Mouse (Mus musculus) MEL (cell line): ENCODE results near the gene Ddx19a. TPM values are rescaled to one million over a fixed set of nuclear protein-coding genes. Genes with fewer than 3 reads are reported as not detected.

Experiments used
- DNase-seq: peaks from one replicate; pipeline ENCODE4 v3.0.0; 2011; ENCODE audit warnings: low read depth, low spot score
- H3K27ac ChIP-seq: 2 replicates; pipeline ENCODE4 v1.5.1; 2012; ENCODE audit warnings: low read depth, mild to moderate bottlenecking, control low read depth, low read length, moderate library complexity; ENCODE audit not compliant: control insufficient read depth
- H3K27me3 ChIP-seq, 2 experiments: fragments of 150-350 bp in 1 of 2; sonication (generic) in 1 of 2; 2 replicates each; pipeline ENCODE4 v1.6.1; 2012; ENCODE audit warnings: low read length in 2 of 2, mild to moderate bottlenecking in 2 of 2, improper control_type of control experiment in 1 of 2, moderate library complexity in 1 of 2; ENCODE audit not compliant: insufficient read depth in 2 of 2, control insufficient read depth in 1 of 2
- H3K36me3 ChIP-seq, 2 experiments: 2 replicates each; pipeline ENCODE4 v1.6.1; 2012 to 2014; ENCODE audit warnings: low read length in 2 of 2, improper control_type of control experiment in 1 of 2, inconsistent platforms in 1 of 2, mild to moderate bottlenecking in 1 of 2; ENCODE audit not compliant: insufficient read depth in 2 of 2, control insufficient read depth in 1 of 2
- H3K4me1 ChIP-seq, 2 experiments: fragments of 150-350 bp in 1 of 2; sonication (generic) in 1 of 2; 2 replicates each; pipeline ENCODE4 v1.6.1; 2012; ENCODE audit warnings: low read length in 2 of 2, improper control_type of control experiment in 1 of 2, mild to moderate bottlenecking in 1 of 2; ENCODE audit not compliant: insufficient read depth in 2 of 2, control insufficient read depth in 1 of 2
- H3K4me3 ChIP-seq, 2 experiments: fragments of 150-350 bp in 1 of 2; sonication (generic) in 1 of 2; 2 replicates each; pipeline ENCODE4 v1.5.1; 2012; ENCODE audit warnings: low read depth in 2 of 2, low read length in 2 of 2, mild to moderate bottlenecking in 2 of 2, moderate library complexity in 2 of 2, control low read depth in 1 of 2, improper control_type of control experiment in 1 of 2; ENCODE audit not compliant: control insufficient read depth in 1 of 2, insufficient read depth in 1 of 2
- H3K79me2 ChIP-seq: 2 replicates; pipeline ENCODE4 v1.6.1; 2012; ENCODE audit warnings: mild to moderate bottlenecking, low read length, moderate library complexity; ENCODE audit not compliant: control insufficient read depth, poor library complexity, insufficient read depth
- H3K9ac ChIP-seq: 2 replicates; pipeline ENCODE4 v1.6.1; 2012; ENCODE audit warnings: low read depth, mild to moderate bottlenecking, control low read depth, low read length, moderate library complexity; ENCODE audit not compliant: control insufficient read depth, poor library complexity, severe bottlenecking
- H3K9me3 ChIP-seq: fragments of 150-350 bp; sonication (generic); replicated peaks from 2 replicates; pipeline ENCODE4 v1.6.1; 2012; ENCODE audit warnings: mild to moderate bottlenecking, low read length, improper control_type of control experiment, moderate library complexity; ENCODE audit not compliant: insufficient read depth
- BHLHE40 ChIP-seq: IDR thresholded peaks from 2 replicates; pipeline ENCODE4 v1.6.1; 2012; ENCODE audit warnings: low read depth, mild to moderate bottlenecking, inconsistent platforms, low read length, improper control_type of control experiment, borderline replicate concordance
- CHD1 ChIP-seq: IDR thresholded peaks from 2 replicates; pipeline ENCODE4 v1.6.1; 2012; ENCODE audit warnings: low read depth, mild to moderate bottlenecking, inconsistent platforms, low read length, improper control_type of control experiment
- CHD2 ChIP-seq: IDR thresholded peaks from 2 replicates; pipeline ENCODE4 v1.6.1; 2011; ENCODE audit warnings: low read length, improper control_type of control experiment
- CTCF ChIP-seq, 3 experiments: IDR thresholded peaks in 2 of 3; conservative IDR thresholded peaks in 1 of 3; 2 replicates each; pipeline ENCODE4 v1.5.1; 2011 to 2012; ENCODE audit warnings: low read length in 3 of 3, low read depth in 2 of 3, mild to moderate bottlenecking in 2 of 3, improper control_type of control experiment in 1 of 3, inconsistent platforms in 1 of 3, mixed read lengths in 1 of 3, moderate library complexity in 1 of 3; ENCODE audit not compliant: control insufficient read depth in 1 of 3, insufficient read depth in 1 of 3, poor library complexity in 1 of 3, severe bottlenecking in 1 of 3
- E2F4 ChIP-seq: IDR thresholded peaks from 2 replicates; pipeline ENCODE4 v1.6.1; 2011; ENCODE audit warnings: low read depth, low read length, improper control_type of control experiment, borderline replicate concordance
- ELF1 ChIP-seq: IDR thresholded peaks from 2 replicates; pipeline ENCODE4 v1.6.1; 2014; ENCODE audit warnings: low read depth, mild to moderate bottlenecking, inconsistent platforms, low read length, improper control_type of control experiment, moderate library complexity
- EP300 ChIP-seq, 2 experiments: IDR thresholded peaks; 2 replicates each; pipeline ENCODE4 v1.6.1; 2011; ENCODE audit warnings: improper control_type of control experiment in 2 of 2, low read length in 2 of 2, low read depth in 1 of 2, mild to moderate bottlenecking in 1 of 2
- ETS1 ChIP-seq: IDR thresholded peaks from 2 replicates; pipeline ENCODE4 v1.6.1; 2012; ENCODE audit warnings: low read depth, mild to moderate bottlenecking, inconsistent platforms, low read length, improper control_type of control experiment, moderate library complexity
- GABPA ChIP-seq: IDR thresholded peaks from 2 replicates; pipeline ENCODE4 v1.6.1; 2012; ENCODE audit warnings: low read depth, mild to moderate bottlenecking, inconsistent platforms, low read length, improper control_type of control experiment, moderate library complexity
- GATA1 ChIP-seq: IDR thresholded peaks from 2 replicates; pipeline ENCODE4 v1.6.1; 2011; ENCODE audit warnings: low read depth, low read length, improper control_type of control experiment
- HCFC1 ChIP-seq: IDR thresholded peaks from 2 replicates; pipeline ENCODE4 v1.6.1; 2012; ENCODE audit warnings: low read depth, mild to moderate bottlenecking, inconsistent platforms, low read length, improper control_type of control experiment, moderate library complexity
- JUND ChIP-seq: IDR thresholded peaks from 2 replicates; pipeline ENCODE4 v1.6.1; 2011; ENCODE audit warnings: low read depth, mild to moderate bottlenecking, improper control_type of control experiment, low read length
- KAT2A ChIP-seq: conservative IDR thresholded peaks from 2 replicates; pipeline ENCODE4 v1.6.1; 2012; ENCODE audit warnings: low read depth, low read length, improper control_type of control experiment, inconsistent platforms
- MAZ ChIP-seq: IDR thresholded peaks from 2 replicates; pipeline ENCODE4 v1.6.1; 2012; ENCODE audit warnings: low read depth, mild to moderate bottlenecking, inconsistent platforms, low read length, improper control_type of control experiment
- MEF2A ChIP-seq: IDR thresholded peaks from 2 replicates; pipeline ENCODE4 v1.6.1; 2014; ENCODE audit warnings: low read depth, mild to moderate bottlenecking, inconsistent platforms, low read length, improper control_type of control experiment; ENCODE audit not compliant: poor library complexity, insufficient replicate concordance, severe bottlenecking; ENCODE audit errors: extremely low read depth
- MXI1 ChIP-seq: IDR thresholded peaks from 2 replicates; pipeline ENCODE4 v1.6.1; 2011; ENCODE audit warnings: mild to moderate bottlenecking, low read depth, low read length, improper control_type of control experiment
- MYB ChIP-seq: IDR thresholded peaks from 2 replicates; pipeline ENCODE4 v1.6.1; 2011; ENCODE audit warnings: mild to moderate bottlenecking, low read depth, low read length, improper control_type of control experiment
- MYC ChIP-seq: IDR thresholded peaks from 2 replicates; pipeline ENCODE4 v1.6.1; 2011; ENCODE audit warnings: low read depth, mild to moderate bottlenecking, low read length, improper control_type of control experiment, moderate library complexity
- NELFE ChIP-seq: IDR thresholded peaks from 2 replicates; pipeline ENCODE4 v1.6.1; 2011; ENCODE audit warnings: low read depth, low read length, improper control_type of control experiment
- NRF1 ChIP-seq: IDR thresholded peaks from 2 replicates; pipeline ENCODE4 v1.6.1; 2014; ENCODE audit warnings: low read depth, mild to moderate bottlenecking, inconsistent platforms, low read length, improper control_type of control experiment, moderate library complexity; ENCODE audit not compliant: poor library complexity, insufficient read depth, severe bottlenecking
- POLR2A ChIP-seq, 2 experiments: IDR thresholded peaks; 2 replicates each; pipeline ENCODE4 v1.6.1; 2011 to 2012; ENCODE audit warnings: low read length in 2 of 2, mild to moderate bottlenecking in 2 of 2, control low read depth in 1 of 2, improper control_type of control experiment in 1 of 2, low read depth in 1 of 2, moderate library complexity in 1 of 2; ENCODE audit not compliant: control insufficient read depth in 1 of 2, insufficient read depth in 1 of 2, poor library complexity in 1 of 2
- POLR2AphosphoS2 ChIP-seq: IDR thresholded peaks from 2 replicates; pipeline ENCODE4 v1.6.1; 2011; ENCODE audit warnings: low read length, improper control_type of control experiment
- POLR2AphosphoS5 ChIP-seq: IDR thresholded peaks from 2 replicates; pipeline ENCODE4 v1.6.1; 2012; ENCODE audit warnings: low read depth, borderline replicate concordance, mild to moderate bottlenecking, inconsistent platforms, low read length, moderate library complexity, mixed read lengths
- RAD21 ChIP-seq: IDR thresholded peaks from 2 replicates; pipeline ENCODE4 v1.6.1; 2011; ENCODE audit warnings: mild to moderate bottlenecking, low read depth, low read length, improper control_type of control experiment
- RCOR1 ChIP-seq: IDR thresholded peaks from 2 replicates; pipeline ENCODE4 v1.6.1; 2012; ENCODE audit warnings: low read depth, mild to moderate bottlenecking, inconsistent platforms, low read length, improper control_type of control experiment
- SIN3A ChIP-seq: IDR thresholded peaks from 2 replicates; pipeline ENCODE4 v1.6.1; 2012; ENCODE audit warnings: low read length, improper control_type of control experiment, inconsistent platforms
- SMC3 ChIP-seq: IDR thresholded peaks from 2 replicates; pipeline ENCODE4 v1.6.1; 2011; ENCODE audit warnings: low read depth, low read length, improper control_type of control experiment
- TAL1 ChIP-seq: IDR thresholded peaks from 2 replicates; pipeline ENCODE4 v1.6.1; 2012; ENCODE audit warnings: mild to moderate bottlenecking, inconsistent platforms, low read length, moderate library complexity, mixed read lengths
- TBP ChIP-seq: IDR thresholded peaks from 2 replicates; pipeline ENCODE4 v1.8.0; 2011; ENCODE audit warnings: low read depth, low read length, improper control_type of control experiment
- TCF12 ChIP-seq: IDR thresholded peaks from 2 replicates; pipeline ENCODE4 v1.6.1; 2014; ENCODE audit warnings: low read depth, mild to moderate bottlenecking, inconsistent platforms, low read length, improper control_type of control experiment, moderate library complexity
- UBTF ChIP-seq: IDR thresholded peaks from 2 replicates; pipeline ENCODE4 v1.6.1; 2012; ENCODE audit warnings: low read depth, mild to moderate bottlenecking, inconsistent platforms, low read length, improper control_type of control experiment, moderate library complexity, borderline replicate concordance; ENCODE audit not compliant: insufficient read depth
- USF2 ChIP-seq, 2 experiments: IDR thresholded peaks; 2 replicates each; pipeline ENCODE4 v1.6.1; 2011 to 2012; ENCODE audit warnings: improper control_type of control experiment in 2 of 2, low read length in 2 of 2, borderline replicate concordance in 1 of 2, inconsistent platforms in 1 of 2, low read depth in 1 of 2, mild to moderate bottlenecking in 1 of 2; ENCODE audit not compliant: insufficient read depth in 1 of 2
- ZC3H11A ChIP-seq: IDR thresholded peaks from 2 replicates; pipeline ENCODE4 v1.6.1; 2012; ENCODE audit warnings: low read depth, mild to moderate bottlenecking, inconsistent platforms, low read length, improper control_type of control experiment
- ZKSCAN1 ChIP-seq: IDR thresholded peaks from 2 replicates; pipeline ENCODE4 v1.6.1; 2012; ENCODE audit warnings: low read depth, mild to moderate bottlenecking, inconsistent platforms, low read length, improper control_type of control experiment, moderate library complexity
- ZMIZ1 ChIP-seq: IDR thresholded peaks from 2 replicates; pipeline ENCODE4 v1.6.1; 2012; ENCODE audit warnings: low read depth, mild to moderate bottlenecking, inconsistent platforms, low read length, improper control_type of control experiment, moderate library complexity
- ZNF384 ChIP-seq: IDR thresholded peaks from 2 replicates; pipeline ENCODE4 v1.6.1; 2012; ENCODE audit warnings: low read depth, mild to moderate bottlenecking, inconsistent platforms, low read length, improper control_type of control experiment
- polyA plus RNA-seq, 2 experiments: library from polyadenylated mRNA; stranded (reverse) in 1 of 2; unstranded in 1 of 2; fragments of >175 nt in 1 of 2; fragments of >200 nt in 1 of 2; gene quantifications; 2 replicates each; pipeline versions ENCODE4 v1.2.1 to v1.2.4; 2012; ENCODE audit warnings: low replicate concordance in 2 of 2, low read depth in 1 of 2; ENCODE audit not compliant: insufficient read length in 2 of 2, insufficient read depth in 1 of 2, missing spikeins in 1 of 2
- total RNA-seq: library from RNA; depleted of rRNA; stranded (reverse); fragments of 300-350 nt; gene quantifications from 2 replicates; pipeline ENCODE4 v1.2.3, GENCODE M21; 2012

Gene Ddx19a
- total and polyA plus RNA-seq, 3 experiments = 17.0 to 168 (median 59.0) TPM

DNA sequence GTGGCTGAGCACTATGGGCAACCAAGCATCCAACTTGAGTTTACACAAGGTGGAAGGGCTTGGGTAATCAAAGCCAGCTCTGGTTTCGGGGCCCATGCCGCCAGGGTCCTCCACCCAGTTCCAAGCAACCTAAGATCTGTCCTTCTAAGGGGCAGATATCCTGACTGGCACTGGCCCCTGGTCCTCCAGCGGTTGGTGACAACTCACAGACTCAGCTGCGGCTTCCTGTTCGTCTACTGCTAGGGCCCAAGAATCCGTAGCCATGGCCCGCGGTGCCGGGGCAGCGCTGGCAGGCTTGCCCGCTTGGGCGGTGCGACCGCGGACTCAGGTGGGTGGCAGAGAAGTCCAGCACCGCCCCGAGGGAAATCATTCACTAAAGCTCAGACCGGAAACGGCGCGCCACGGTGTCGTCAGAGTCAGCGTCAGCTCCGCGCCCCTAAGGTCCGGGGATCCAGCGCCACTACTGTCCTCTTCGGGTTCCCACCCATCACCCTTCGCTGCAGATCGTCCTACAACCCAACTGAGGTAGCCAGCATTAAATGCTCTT lies 29.9 kb upstream of the Ddx19a start:
- H3K9me3 ChIP-seq = no peaks in the 10 kb centered on the region
- peaks cover 10% of the 10 kb centered on the region for H3K79me2 ChIP-seq
- H3K27ac ChIP-seq = peak overlapping the region; percentile 61
- peak; percentile 92 for DNase-seq
- peaks cover 0 to 16% of the 10 kb centered on the region in 2 experiments; a peak in 2 of 4 replicates for H3K36me3 ChIP-seq
- peak overlapping the region; percentile 94 to 96 for H3K4me3 ChIP-seq
- peak overlapping the region; percentile 83 for H3K9ac ChIP-seq
- H3K27me3 ChIP-seq = no peaks in the 10 kb centered on the region
- peaks cover 0 to 8% of the 10 kb centered on the region in 2 experiments; a peak in 2 of 4 replicates for H3K4me1 ChIP-seq
- TF ChIP-seq TCF12 (peak; percentile 71), SMC3 (no peak), NRF1 (no peak), USF2 (IDR thresholded peaks at IDR 0.05; ENCODE audit: borderline replicate concordance in 1 of 2, insufficient read depth in 1 of 2, low read depth in 1 of 2, low read length in 2 of 2) (no peak), ETS1 (peak; percentile 65; the same call in 1 of the 2 replicates), MAZ (peak; percentile 58; the same call in 1 of the 2 replicates), ZC3H11A (peak; percentile 33; the same call in 1 of the 2 replicates), POLR2AphosphoS5 (no peak), POLR2A (IDR thresholded peaks at IDR 0.05; ENCODE audit: control insufficient read depth in 1 of 2, insufficient read depth in 1 of 2, low read depth in 1 of 2, low read length in 2 of 2, poor library complexity in 1 of 2) (peak; percentile 67 to 85; a peak in 3 of 4 replicates), MYC (0 out of 2 replicates have a peak, but pooled peaks have one; percentile 22), ZKSCAN1 (no peak), KAT2A (no peak; the same call in 1 of the 2 replicates), CTCF (IDR thresholded peaks at IDR 0.05 in 2 of 3, conservative IDR thresholded peaks at IDR 0.05 in 1 of 3; ENCODE audit: control insufficient read depth in 1 of 3, insufficient read depth in 1 of 3, low read depth in 2 of 3, low read length in 3 of 3, poor library complexity in 1 of 3, severe bottlenecking in 1 of 3) (no peak), CHD1 (no peak), MEF2A (no peak), RAD21 (no peak), RCOR1 (peak; percentile 20; the same call in 1 of the 2 replicates), POLR2AphosphoS2 (peak; percentile 74; the same call in 1 of the 2 replicates), EP300 (IDR thresholded peaks at IDR 0.05; ENCODE audit: low read depth in 1 of 2, low read length in 2 of 2) (no peak), HCFC1 (peak; percentile 93), CHD2 (no peak), NELFE (peak; percentile 76), JUND (no peak), ELF1 (peak; percentile 90), GATA1 (no peak), UBTF (no peak), GABPA (no peak), ZMIZ1 (peak; percentile 60; the same call in 1 of the 2 replicates), MYB (no peak), TAL1 (no peak), BHLHE40 (no peak), ZNF384 (no peak), SIN3A (peak; percentile 95), TBP (peak; percentile 64; the same call in 1 of the 2 replicates), MXI1 (peak; percentile 84), E2F4 (no peak)
